Mouse (Mus musculus): Measurements from ENCODE around the gene Cacna2d1. TPM values are rescaled to one million over a fixed set of nuclear protein-coding genes. Genes with fewer than 3 reads are reported as not detected.

Gene Cacna2d1
- polyA plus RNA-seq, 1 experiment from 2014 or later, result 20.2 TPM

- Histone ChIP-seq H3K9ac (ENCODE audit: low read length) (no peak overlapping the region), H3K4me1 (ENCODE audit: control insufficient read depth, insufficient read depth, low read length) (no peaks in the 10 kb centered on the region), H3K9me3 (ENCODE audit: control insufficient read depth, low read length) (no peaks in the 10 kb centered on the region), H3K36me3 (ENCODE audit: control insufficient read depth, insufficient read depth, low read length) (no peaks in the 10 kb centered on the region), H3K27me3 (ENCODE audit: control insufficient read depth, insufficient read depth, low read length) (no peaks in the 10 kb centered on the region), H3K4me3 (ENCODE audit: low read depth, low read length) (no peak overlapping the region), H3K4me2 (ENCODE audit: low read depth) (no peak overlapping the region), H3K27ac (ENCODE audit: low read depth, low read length) (no peak overlapping the region)
- WGBS, result 68% methylated on average over 6 of the region's 6 CpGs
- DNase-seq (ENCODE audit: low spot score) (no peak), ATAC-seq (ENCODE audit: insufficient read depth, low FRiP score, low TSS enrichment) (no peak)
Measured at GRCm38 (mm10) chr5:16234891-16235290, 300.4 kb downstream of the Cacna2d1 start.

GRCm38 (mm10) chr5:16235864-16236263 is 301.4 kb downstream of the Cacna2d1 start:
- ATAC-seq (ENCODE audit: insufficient read depth, low FRiP score, low TSS enrichment) (no peak), DNase-seq (ENCODE audit: low spot score) (no peak)
- Histone ChIP-seq H3K9ac (ENCODE audit: low read length) (no peak overlapping the region), H3K4me2 (ENCODE audit: low read depth) (no peak overlapping the region), H3K4me3 (ENCODE audit: low read depth, low read length) (no peak overlapping the region), H3K27ac (ENCODE audit: low read depth, low read length) (no peak overlapping the region), H3K36me3 (ENCODE audit: control insufficient read depth, insufficient read depth, low read length) (no peaks in the 10 kb centered on the region), H3K4me1 (ENCODE audit: control insufficient read depth, insufficient read depth, low read length) (no peaks in the 10 kb centered on the region), H3K27me3 (ENCODE audit: control insufficient read depth, insufficient read depth, low read length) (no peaks in the 10 kb centered on the region), H3K9me3 (ENCODE audit: control insufficient read depth, low read length) (no peaks in the 10 kb centered on the region)
- 85% methylated on average over 2 of the region's 2 CpGs for WGBS

- no peak overlapping the region for H3K27ac ChIP-seq (ENCODE audit: low read depth, low read length)
- WGBS, result 77% methylated on average over 4 of the region's 4 CpGs
Measured at GRCm38 (mm10) chr5:16236608-16237007, 302.1 kb downstream of the Cacna2d1 start.

GRCm38 (mm10) chr5:16237972-16238371 is 303.5 kb downstream of the Cacna2d1 start:
- H3K9ac ChIP-seq (ENCODE audit: low read length), result no peak overlapping the region
- no peak overlapping the region for H3K27ac ChIP-seq (ENCODE audit: low read depth, low read length)
- no peak for DNase-seq (ENCODE audit: low spot score)
- no peaks in the 10 kb centered on the region for H3K27me3 ChIP-seq (ENCODE audit: control insufficient read depth, insufficient read depth, low read length)
- ATAC-seq (ENCODE audit: insufficient read depth, low FRiP score, low TSS enrichment), result peak; percentile 38; the same call in 1 of the 2 replicates
- H3K36me3 ChIP-seq (ENCODE audit: control insufficient read depth, insufficient read depth, low read length), result no peaks in the 10 kb centered on the region
- 67% methylated on average over 5 of the region's 5 CpGs for WGBS
- no peak overlapping the region for H3K4me2 ChIP-seq (ENCODE audit: low read depth)
- no peak overlapping the region for H3K4me3 ChIP-seq (ENCODE audit: low read depth, low read length)
- H3K4me1 ChIP-seq (ENCODE audit: control insufficient read depth, insufficient read depth, low read length), result no peaks in the 10 kb centered on the region
- no peaks in the 10 kb centered on the region for H3K9me3 ChIP-seq (ENCODE audit: control insufficient read depth, low read length)

More at GRCm38 (mm10) chr5:16236608-16237007, 302.1 kb downstream of the Cacna2d1 start:
- Histone ChIP-seq H3K9ac (ENCODE audit: low read length) (no peak overlapping the region), H3K4me3 (ENCODE audit: low read depth, low read length) (no peak overlapping the region), H3K36me3 (ENCODE audit: control insufficient read depth, insufficient read depth, low read length) (no peaks in the 10 kb centered on the region), H3K27me3 (ENCODE audit: control insufficient read depth, insufficient read depth, low read length) (no peaks in the 10 kb centered on the region), H3K9me3 (ENCODE audit: control insufficient read depth, low read length) (no peaks in the 10 kb centered on the region), H3K4me1 (ENCODE audit: control insufficient read depth, insufficient read depth, low read length) (no peaks in the 10 kb centered on the region), H3K4me2 (ENCODE audit: low read depth) (no peak overlapping the region)
- ATAC-seq (ENCODE audit: insufficient read depth, low FRiP score, low TSS enrichment) (no peak), DNase-seq (ENCODE audit: low spot score) (no peak)

- WGBS, result 76% methylated on average over 3 of the region's 3 CpGs
Measured at GRCm38 (mm10) chr5:16240255-16240654, 305.8 kb downstream of the Cacna2d1 start.

GRCm38 (mm10) chr5:16243599-16243998 is 309.1 kb downstream of the Cacna2d1 start:
- no peak for ATAC-seq (ENCODE audit: insufficient read depth, low FRiP score, low TSS enrichment)
- 87% methylated on average over 2 of the region's 2 CpGs for WGBS

More at GRCm38 (mm10) chr5:16240255-16240654, 305.8 kb downstream of the Cacna2d1 start:
- H3K27ac ChIP-seq (ENCODE audit: low read depth, low read length), result no peak overlapping the region
- no peaks in the 10 kb centered on the region for H3K9me3 ChIP-seq (ENCODE audit: control insufficient read depth, low read length)
- H3K4me1 ChIP-seq (ENCODE audit: control insufficient read depth, insufficient read depth, low read length), result no peaks in the 10 kb centered on the region
- no peaks in the 10 kb centered on the region for H3K36me3 ChIP-seq (ENCODE audit: control insufficient read depth, insufficient read depth, low read length)
- DNase-seq (ENCODE audit: low spot score) (no peak), ATAC-seq (ENCODE audit: insufficient read depth, low FRiP score, low TSS enrichment) (no peak)
- H3K4me2 ChIP-seq (ENCODE audit: low read depth), result no peak overlapping the region
- H3K4me3 ChIP-seq (ENCODE audit: low read depth, low read length), result no peak overlapping the region
- no peak overlapping the region for H3K9ac ChIP-seq (ENCODE audit: low read length)
- H3K27me3 ChIP-seq (ENCODE audit: control insufficient read depth, insufficient read depth, low read length), result no peaks in the 10 kb centered on the region

GRCm38 (mm10) chr5:16252738-16253513 is 318.4 kb downstream of the Cacna2d1 start:
- Histone ChIP-seq H3K36me3 (ENCODE audit: control insufficient read depth, insufficient read depth, low read length) (no peaks in the 10 kb centered on the region), H3K4me2 (ENCODE audit: low read depth) (no peak overlapping the region), H3K9me3 (ENCODE audit: control insufficient read depth, low read length) (no peaks in the 10 kb centered on the region), H3K4me1 (ENCODE audit: control insufficient read depth, insufficient read depth, low read length) (no peaks in the 10 kb centered on the region), H3K27ac (ENCODE audit: low read depth, low read length) (no peak overlapping the region), H3K4me3 (ENCODE audit: low read depth, low read length) (no peak overlapping the region), H3K27me3 (ENCODE audit: control insufficient read depth, insufficient read depth, low read length) (no peaks in the 10 kb centered on the region), H3K9ac (ENCODE audit: low read length) (no peak overlapping the region)
- 83% methylated on average over 6 of the region's 6 CpGs for WGBS
- ATAC-seq (ENCODE audit: insufficient read depth, low FRiP score, low TSS enrichment) (no peak), DNase-seq (ENCODE audit: low spot score) (no peak)

More at GRCm38 (mm10) chr5:16243599-16243998, 309.1 kb downstream of the Cacna2d1 start:
- no peak overlapping the region for H3K9ac ChIP-seq (ENCODE audit: low read length)
- no peaks in the 10 kb centered on the region for H3K36me3 ChIP-seq (ENCODE audit: control insufficient read depth, insufficient read depth, low read length)
- no peaks in the 10 kb centered on the region for H3K9me3 ChIP-seq (ENCODE audit: control insufficient read depth, low read length)
- no peak for DNase-seq (ENCODE audit: low spot score)
- H3K27me3 ChIP-seq (ENCODE audit: control insufficient read depth, insufficient read depth, low read length), result no peaks in the 10 kb centered on the region
- no peaks in the 10 kb centered on the region for H3K4me1 ChIP-seq (ENCODE audit: control insufficient read depth, insufficient read depth, low read length)
- H3K4me2 ChIP-seq (ENCODE audit: low read depth), result no peak overlapping the region
- H3K4me3 ChIP-seq (ENCODE audit: low read depth, low read length), result no peak overlapping the region
- H3K27ac ChIP-seq (ENCODE audit: low read depth, low read length), result no peak overlapping the region

GRCm38 (mm10) chr5:16253768-16254167 is 319.3 kb downstream of the Cacna2d1 start:
- WGBS, result 86% methylated on average over 1 of the region's 1 CpGs
- no peak for ATAC-seq (ENCODE audit: insufficient read depth, low FRiP score, low TSS enrichment)

GRCm38 (mm10) chr5:16265385-16265784 is 330.9 kb downstream of the Cacna2d1 start:
- no peak overlapping the region for H3K27ac ChIP-seq (ENCODE audit: low read depth, low read length)
- H3K4me1 ChIP-seq (ENCODE audit: control insufficient read depth, insufficient read depth, low read length), result no peaks in the 10 kb centered on the region
- DNase-seq (ENCODE audit: low spot score) (no peak), ATAC-seq (ENCODE audit: insufficient read depth, low FRiP score, low TSS enrichment) (no peak)
- 76% methylated on average over 6 of the region's 6 CpGs for WGBS
- H3K36me3 ChIP-seq (ENCODE audit: control insufficient read depth, insufficient read depth, low read length), result no peaks in the 10 kb centered on the region
- no peaks in the 10 kb centered on the region for H3K9me3 ChIP-seq (ENCODE audit: control insufficient read depth, low read length)
- no peak overlapping the region for H3K4me2 ChIP-seq (ENCODE audit: low read depth)
- H3K9ac ChIP-seq (ENCODE audit: low read length), result no peak overlapping the region
- H3K27me3 ChIP-seq (ENCODE audit: control insufficient read depth, insufficient read depth, low read length), result no peaks in the 10 kb centered on the region
- no peak overlapping the region for H3K4me3 ChIP-seq (ENCODE audit: low read depth, low read length)

More at GRCm38 (mm10) chr5:16253768-16254167, 319.3 kb downstream of the Cacna2d1 start:
- H3K9ac ChIP-seq (ENCODE audit: low read length), result no peak overlapping the region
- no peaks in the 10 kb centered on the region for H3K4me1 ChIP-seq (ENCODE audit: control insufficient read depth, insufficient read depth, low read length)
- no peak for DNase-seq (ENCODE audit: low spot score)
- no peak overlapping the region for H3K4me3 ChIP-seq (ENCODE audit: low read depth, low read length)
- no peaks in the 10 kb centered on the region for H3K9me3 ChIP-seq (ENCODE audit: control insufficient read depth, low read length)
- no peaks in the 10 kb centered on the region for H3K36me3 ChIP-seq (ENCODE audit: control insufficient read depth, insufficient read depth, low read length)
- H3K4me2 ChIP-seq (ENCODE audit: low read depth), result no peak overlapping the region
- H3K27me3 ChIP-seq (ENCODE audit: control insufficient read depth, insufficient read depth, low read length), result no peaks in the 10 kb centered on the region
- no peak overlapping the region for H3K27ac ChIP-seq (ENCODE audit: low read depth, low read length)

Data from neural tube, embryonic 11.5 days (tissue).